Mouse (Mus musculus): ENCODE data around the gene Capn3. TPM values are rescaled to one million over a fixed set of nuclear protein-coding genes. Genes with fewer than 3 reads are reported as not detected.

The Capn3 gene
- polyA plus RNA-seq, 1 experiment from 2014 or later, result 6.1 TPM

GRCm38 (mm10) chr2:120463328-120463727 lies 7.5 kb downstream of the Capn3 start:
- ATAC-seq (ENCODE audit: low read depth), result no peak
- Histone ChIP-seq H3K4me1 (replicated peaks) (peaks cover 26% of the 10 kb centered on the region), H3K9ac (no peak overlapping the region), H3K27me3 (no peaks in the 10 kb centered on the region), H3K36me3 (no peaks in the 10 kb centered on the region), H3K27ac (no peak overlapping the region), H3K9me3 (replicated peaks) (no peaks in the 10 kb centered on the region), H3K4me2 (no peak overlapping the region), H3K4me3 (replicated peaks) (no peak overlapping the region)
- no peak for DNase-seq
- 43% methylated on average over 7 of the region's 7 CpGs for WGBS (ENCODE audit: insufficient replicate concordance)

- peaks cover 31% of the 10 kb centered on the region for H3K4me1 ChIP-seq (replicated peaks)
- whole genome bisulfite sequencing (ENCODE audit: insufficient replicate concordance), result 45% methylated on average over 8 of the region's 8 CpGs
- H3K27me3 ChIP-seq, result no peaks in the 10 kb centered on the region
- ATAC-seq (ENCODE audit: low read depth), result no peak
- H3K27ac ChIP-seq, result no peak overlapping the region
- DNase-seq, result no peak
- H3K4me2 ChIP-seq, result no peak overlapping the region
- no peak overlapping the region for H3K4me3 ChIP-seq (replicated peaks)
- no peaks in the 10 kb centered on the region for H3K36me3 ChIP-seq
- no peak overlapping the region for H3K9ac ChIP-seq
- no peaks in the 10 kb centered on the region for H3K9me3 ChIP-seq (replicated peaks)
Measured at GRCm38 (mm10) chr2:120464091-120464490, 8.3 kb downstream of the Capn3 start.

GRCm38 (mm10) chr2:120464732-120465396 lies 9.0 kb downstream of the Capn3 start:
- Histone ChIP-seq H3K27me3 (no peaks in the 10 kb centered on the region), H3K36me3 (no peaks in the 10 kb centered on the region), H3K4me1 (replicated peaks) (peaks cover 31% of the 10 kb centered on the region), H3K9ac (no peak overlapping the region), H3K4me2 (no peak overlapping the region), H3K4me3 (replicated peaks) (no peak overlapping the region), H3K9me3 (replicated peaks) (no peaks in the 10 kb centered on the region), H3K27ac (no peak overlapping the region)
- 85% methylated on average over 2 of the region's 2 CpGs for WGBS (ENCODE audit: insufficient replicate concordance)
- ATAC-seq (ENCODE audit: low read depth), result no peak
- DNase-seq, result no peak

- no peak overlapping the region for H3K27ac ChIP-seq
- DNase-seq (no peak), ATAC-seq (ENCODE audit: low read depth) (no peak)
- no peaks in the 10 kb centered on the region for H3K27me3 ChIP-seq
- H3K9me3 ChIP-seq (replicated peaks), result no peaks in the 10 kb centered on the region
- peaks cover 31% of the 10 kb centered on the region for H3K4me1 ChIP-seq (replicated peaks)
- H3K4me2 ChIP-seq, result no peak overlapping the region
- H3K4me3 ChIP-seq (replicated peaks), result no peak overlapping the region
- no peak overlapping the region for H3K9ac ChIP-seq
- 65% methylated on average over 5 of the region's 5 CpGs for WGBS (ENCODE audit: insufficient replicate concordance)
- no peaks in the 10 kb centered on the region for H3K36me3 ChIP-seq
Measured at GRCm38 (mm10) chr2:120465397-120465785, 9.6 kb downstream of the Capn3 start.

GRCm38 (mm10) chr2:120468011-120468410 lies 12.2 kb downstream of the Capn3 start:
- H3K27ac ChIP-seq, result no peak overlapping the region
- no peak overlapping the region for H3K4me2 ChIP-seq
- H3K9ac ChIP-seq, result no peak overlapping the region
- H3K36me3 ChIP-seq, result no peaks in the 10 kb centered on the region
- peaks cover 31% of the 10 kb centered on the region for H3K4me1 ChIP-seq (replicated peaks)
- no peak for ATAC-seq (ENCODE audit: low read depth)
- H3K4me3 ChIP-seq (replicated peaks), result no peak overlapping the region
- no peak for DNase-seq
- H3K9me3 ChIP-seq (replicated peaks), result no peaks in the 10 kb centered on the region
- no peaks in the 10 kb centered on the region for H3K27me3 ChIP-seq

- Histone ChIP-seq H3K27me3 (no peaks in the 10 kb centered on the region), H3K27ac (no peak overlapping the region), H3K4me1 (replicated peaks) (peaks cover 20% of the 10 kb centered on the region; the same call in 1 of the 2 replicates), H3K9ac (no peak overlapping the region), H3K4me3 (replicated peaks) (no peak overlapping the region), H3K9me3 (replicated peaks) (no peaks in the 10 kb centered on the region), H3K36me3 (no peaks in the 10 kb centered on the region), H3K4me2 (no peak overlapping the region)
- WGBS (ENCODE audit: insufficient replicate concordance), result 37% methylated on average over 3 of the region's 3 CpGs
- ATAC-seq (ENCODE audit: low read depth) (no peak), DNase-seq (no peak)
Measured at GRCm38 (mm10) chr2:120469220-120469619, 13.4 kb downstream of the Capn3 start.

GRCm38 (mm10) chr2:120469715-120470114 lies 13.9 kb downstream of the Capn3 start:
- H3K9ac ChIP-seq, result no peak overlapping the region
- H3K4me2 ChIP-seq, result no peak overlapping the region
- no peak overlapping the region for H3K27ac ChIP-seq
- H3K4me1 ChIP-seq (replicated peaks), result peaks cover 16% of the 10 kb centered on the region; the same call in 1 of the 2 replicates
- no peaks in the 10 kb centered on the region for H3K36me3 ChIP-seq
- no peak overlapping the region for H3K4me3 ChIP-seq (replicated peaks)
- ATAC-seq (ENCODE audit: low read depth) (no peak), DNase-seq (no peak)
- H3K9me3 ChIP-seq (replicated peaks), result no peaks in the 10 kb centered on the region
- H3K27me3 ChIP-seq, result no peaks in the 10 kb centered on the region
- WGBS (ENCODE audit: insufficient replicate concordance), result 63% methylated on average over 10 of the region's 10 CpGs

- WGBS (ENCODE audit: insufficient replicate concordance), result 68% methylated on average over 4 of the region's 4 CpGs
- peaks cover 9% of the 10 kb centered on the region; the same call in 1 of the 2 replicates for H3K4me1 ChIP-seq (replicated peaks)
- no peak for ATAC-seq (ENCODE audit: low read depth)
- no peak overlapping the region for H3K4me2 ChIP-seq
- H3K9me3 ChIP-seq (replicated peaks), result no peaks in the 10 kb centered on the region
- H3K36me3 ChIP-seq, result no peaks in the 10 kb centered on the region
- no peak overlapping the region for H3K27ac ChIP-seq
- DNase-seq, result no peak
- H3K9ac ChIP-seq, result no peak overlapping the region
- no peaks in the 10 kb centered on the region for H3K27me3 ChIP-seq
- H3K4me3 ChIP-seq (replicated peaks), result no peak overlapping the region
Measured at GRCm38 (mm10) chr2:120470856-120471255, 15.0 kb downstream of the Capn3 start.

- Histone ChIP-seq H3K27me3 (no peaks in the 10 kb centered on the region), H3K4me1 (replicated peaks) (no peaks in the 10 kb centered on the region), H3K27ac (no peak overlapping the region), H3K9me3 (replicated peaks) (no peaks in the 10 kb centered on the region), H3K9ac (no peak overlapping the region), H3K4me2 (no peak overlapping the region), H3K4me3 (replicated peaks) (no peak overlapping the region), H3K36me3 (no peaks in the 10 kb centered on the region)
- 72% methylated on average over 13 of the region's 13 CpGs for WGBS (ENCODE audit: insufficient replicate concordance)
- DNase-seq (no peak), ATAC-seq (ENCODE audit: low read depth) (no peak)
Measured at GRCm38 (mm10) chr2:120476277-120477087, 20.7 kb downstream of the Capn3 start.

GRCm38 (mm10) chr2:120478600-120478999 lies 22.8 kb downstream of the Capn3 start:
- H3K4me1 ChIP-seq (replicated peaks), result no peaks in the 10 kb centered on the region
- peak; percentile 52 for DNase-seq
- H3K36me3 ChIP-seq, result no peaks in the 10 kb centered on the region
- WGBS (ENCODE audit: insufficient replicate concordance), result 32% methylated on average over 3 of the region's 3 CpGs
- ATAC-seq (ENCODE audit: low read depth), result peak; percentile 45; the same call in 1 of the 2 replicates
- no peaks in the 10 kb centered on the region for H3K9me3 ChIP-seq (replicated peaks)
- H3K9ac ChIP-seq, result no peak overlapping the region
- no peak overlapping the region for H3K27ac ChIP-seq
- H3K4me2 ChIP-seq, result no peak overlapping the region
- no peak overlapping the region for H3K4me3 ChIP-seq (replicated peaks)
- no peaks in the 10 kb centered on the region for H3K27me3 ChIP-seq

- Histone ChIP-seq H3K27ac (no peak overlapping the region), H3K36me3 (no peaks in the 10 kb centered on the region), H3K4me1 (replicated peaks) (no peaks in the 10 kb centered on the region), H3K9me3 (replicated peaks) (no peaks in the 10 kb centered on the region), H3K4me2 (no peak overlapping the region), H3K27me3 (no peaks in the 10 kb centered on the region), H3K9ac (no peak overlapping the region), H3K4me3 (replicated peaks) (no peak overlapping the region)
- ATAC-seq (ENCODE audit: low read depth) (no peak), DNase-seq (no peak)
- 56% methylated on average over 8 of the region's 8 CpGs for WGBS (ENCODE audit: insufficient replicate concordance)
Measured at GRCm38 (mm10) chr2:120481921-120482320, 26.1 kb downstream of the Capn3 start.
